Mouse (Mus musculus) thymus, postnatal 14 days (tissue): Measurements from ENCODE around the gene T2.
"Not testable (repeated sequence)": the region's sequence is repeated elsewhere in the genome, so short reads cannot be mapped to it uniquely, and the experiment has no call there.

Experiments used
- DNase-seq: peaks from one replicate; pipeline ENCODE4 v3.0.0; 2021

The T2 gene

GRCm38 (mm10) chr17:8367514-8368480 is 12.0 kb downstream of the T2 start:
- no peak for DNase-seq

- DNase-seq, result no peak
These were observed 12.8 kb downstream of the T2 start for GRCm38 (mm10) chr17:8368570-8368969.

- no peak for DNase-seq
These were observed 13.4 kb downstream of the T2 start for GRCm38 (mm10) chr17:8369171-8369570.

DNA sequence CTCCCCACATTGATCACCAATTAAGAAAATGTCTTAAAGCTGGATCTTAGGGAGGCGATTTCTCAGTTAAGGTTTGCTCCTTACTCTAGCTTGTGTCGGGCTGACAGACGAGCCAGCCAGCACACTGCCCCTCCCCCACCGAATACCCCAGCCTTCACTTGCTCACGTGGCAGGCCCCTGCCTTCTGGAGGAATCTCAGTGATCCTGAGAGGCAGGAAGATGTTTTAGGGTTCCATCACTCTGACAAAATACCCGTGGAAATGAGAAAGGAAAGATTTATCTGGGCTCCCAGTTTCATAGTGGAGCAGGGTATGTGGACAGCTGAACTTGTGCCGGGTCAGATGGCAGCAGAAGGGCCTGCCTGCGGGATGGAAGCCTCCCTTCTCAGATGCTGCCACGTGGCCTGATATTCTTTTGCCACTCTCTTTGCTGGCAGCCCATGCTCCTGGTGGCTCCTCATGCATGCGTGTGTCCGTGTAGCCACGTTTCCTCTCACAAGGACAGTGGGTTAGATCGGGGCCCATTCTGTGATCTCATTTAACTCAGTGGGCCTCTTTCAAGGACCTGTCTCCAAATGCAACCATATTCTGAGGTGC is 14.9 kb downstream of the T2 start:
- DNase-seq, result no peak

- DNase-seq, result peak; percentile 84
These were observed 16.0 kb downstream of the T2 start for GRCm38 (mm10) chr17:8371834-8372233.

- peak; percentile 85 for DNase-seq
These were observed 16.7 kb downstream of the T2 start for GRCm38 (mm10) chr17:8372286-8373046.

GRCm38 (mm10) chr17:8377298-8377697 is 21.5 kb downstream of the T2 start:
- no peak for DNase-seq

DNA sequence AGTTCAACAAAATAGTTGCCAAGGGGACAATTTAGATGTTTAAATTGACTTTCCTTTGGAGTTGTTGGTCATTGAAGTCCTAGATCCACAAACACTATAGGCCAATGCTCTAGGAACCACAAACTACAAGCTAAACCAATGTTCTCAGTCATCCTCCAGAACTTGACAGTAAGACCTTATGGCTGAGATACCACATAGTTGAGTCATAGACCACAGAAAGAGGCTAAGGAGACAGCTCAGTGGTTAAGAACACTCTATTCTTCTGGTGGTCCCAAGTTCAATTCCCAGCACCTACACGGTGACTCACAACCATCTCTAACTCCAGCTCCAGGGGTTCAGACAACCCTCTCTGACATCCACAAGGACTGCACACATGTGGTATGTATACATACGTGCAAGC is 29.6 kb downstream of the T2 start:
- no peak for DNase-seq

GRCm38 (mm10) chr17:8388463-8388862 is 32.7 kb downstream of the T2 start:
- peak; percentile 62 for DNase-seq

GRCm38 (mm10) chr17:8388990-8389789 is 33.4 kb downstream of the T2 start:
- peak; percentile 33 for DNase-seq

GRCm38 (mm10) chr17:8389790-8390095 is 34.0 kb downstream of the T2 start:
- no peak for DNase-seq

- no peak for DNase-seq
These were observed 34.7 kb downstream of the T2 start for GRCm38 (mm10) chr17:8390487-8390886.

GRCm38 (mm10) chr17:8396371-8396770 is 40.6 kb downstream of the T2 start:
- DNase-seq, result no peak

- DNase-seq, result no peak
These were observed 42.2 kb downstream of the T2 start for GRCm38 (mm10) chr17:8397946-8398345.

DNA sequence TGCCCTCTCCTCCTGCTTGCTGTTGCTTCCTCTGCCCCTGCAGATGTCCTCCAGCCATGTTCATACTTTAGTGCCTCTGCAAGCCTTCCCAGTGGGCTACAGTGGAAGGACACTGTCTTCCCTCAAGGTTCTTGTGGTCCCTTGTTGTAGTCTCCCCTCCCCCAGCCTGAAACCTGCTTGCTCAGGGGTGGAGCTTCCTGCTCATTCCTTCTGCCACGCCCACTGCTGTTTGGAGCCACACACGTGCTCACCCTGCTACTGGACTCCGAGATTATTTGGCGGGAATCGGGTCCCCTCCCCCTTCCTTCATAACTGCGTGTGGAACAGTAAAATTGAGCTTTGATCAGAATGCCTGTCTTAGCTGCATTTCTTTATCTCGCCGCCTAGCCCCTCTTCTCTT is 48.1 kb downstream of the T2 start:
- not testable (repeated sequence) for DNase-seq

DNA sequence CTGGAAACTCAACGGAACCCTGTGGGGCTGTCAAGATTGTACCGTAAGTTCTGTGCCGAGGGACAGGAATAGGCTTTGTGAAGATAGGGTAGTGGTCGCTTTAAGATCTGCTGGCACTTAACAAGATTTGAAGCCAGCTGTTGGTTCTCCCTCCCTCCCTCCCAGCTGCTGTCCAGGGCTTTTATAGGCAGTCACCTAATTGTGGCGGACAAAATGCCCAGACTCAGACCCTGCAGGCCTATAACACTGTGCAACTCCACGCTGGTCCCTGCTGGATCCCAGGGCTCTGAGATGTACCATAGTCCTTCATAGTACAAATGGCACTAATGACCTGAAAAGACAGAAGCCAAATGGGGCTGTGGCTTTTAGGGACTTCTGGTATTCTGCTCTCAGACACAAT is 50.5 kb downstream of the T2 start:
- DNase-seq, result no peak

DNA sequence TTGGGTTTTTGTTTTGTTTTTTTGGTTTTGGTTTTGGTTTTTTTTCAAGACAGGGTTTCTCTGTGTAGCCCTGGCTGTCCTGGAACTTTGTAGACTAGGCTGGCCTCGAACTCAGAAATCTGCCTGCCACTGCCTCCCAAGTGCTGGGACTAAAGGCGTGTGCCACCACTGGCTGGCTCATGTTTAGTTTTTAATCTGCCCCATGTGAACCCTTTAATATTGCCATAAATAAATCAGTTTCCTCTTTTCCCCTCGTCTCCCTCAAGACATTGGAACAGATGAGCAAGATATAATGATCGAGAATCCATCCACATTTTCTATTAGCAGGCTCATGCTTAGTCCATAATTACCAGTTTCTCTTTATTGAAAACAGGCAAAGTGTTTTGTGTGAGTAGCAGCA is 52.2 kb downstream of the T2 start:
- not testable (repeated sequence) for DNase-seq

- peak; percentile 44 for DNase-seq
These were observed 53.0 kb downstream of the T2 start for GRCm38 (mm10) chr17:8408589-8409295.

- DNase-seq, result no peak
These were observed 54.5 kb downstream of the T2 start for GRCm38 (mm10) chr17:8410330-8410729.

DNA sequence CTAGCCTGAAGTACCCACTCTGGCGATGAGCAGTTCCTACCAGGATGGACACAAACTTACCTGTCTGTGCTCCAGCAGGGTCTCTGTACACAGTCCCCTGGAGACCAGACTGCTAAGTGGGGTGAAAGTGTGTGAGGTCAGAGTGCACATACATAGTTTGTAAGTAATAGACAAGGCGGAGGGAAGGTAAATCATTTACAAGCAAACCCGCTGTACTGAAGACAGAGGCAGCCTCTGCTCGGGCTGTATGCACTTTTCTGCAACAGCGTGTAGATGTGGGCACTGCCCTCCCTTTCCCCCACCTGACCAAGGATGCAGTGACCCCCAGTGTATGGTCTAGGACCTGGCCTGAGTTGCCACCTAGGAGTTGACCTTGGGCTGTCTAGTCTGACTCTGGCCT is 57.9 kb downstream of the T2 start:
- DNase-seq, result no peak

DNA sequence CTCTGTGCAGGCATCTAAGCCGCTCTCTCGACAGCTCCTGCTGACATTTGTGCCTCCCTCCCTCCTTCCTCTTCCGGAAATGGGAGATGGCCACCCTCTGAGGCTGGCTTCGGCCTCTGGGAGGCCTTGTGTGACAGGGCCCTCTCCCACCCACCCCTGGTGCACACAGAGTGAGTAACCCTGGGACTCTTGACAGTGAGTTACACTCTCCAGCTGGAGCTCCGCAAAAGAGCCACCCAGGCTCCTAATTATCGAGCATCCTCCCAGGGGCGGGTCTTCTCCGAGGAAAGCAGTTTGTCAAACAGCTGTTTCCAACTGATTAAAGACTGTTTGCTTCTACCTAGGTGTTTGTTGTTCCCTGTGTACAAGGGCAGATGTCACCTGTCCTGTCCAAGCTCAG is 59.7 kb downstream of the T2 start:
- DNase-seq, result no peak

- no peak for DNase-seq
These were observed 61.1 kb downstream of the T2 start for GRCm38 (mm10) chr17:8416865-8417264.
